ENCODE assay signal across 10 mouse cellular contexts in the genomic region with DNA sequence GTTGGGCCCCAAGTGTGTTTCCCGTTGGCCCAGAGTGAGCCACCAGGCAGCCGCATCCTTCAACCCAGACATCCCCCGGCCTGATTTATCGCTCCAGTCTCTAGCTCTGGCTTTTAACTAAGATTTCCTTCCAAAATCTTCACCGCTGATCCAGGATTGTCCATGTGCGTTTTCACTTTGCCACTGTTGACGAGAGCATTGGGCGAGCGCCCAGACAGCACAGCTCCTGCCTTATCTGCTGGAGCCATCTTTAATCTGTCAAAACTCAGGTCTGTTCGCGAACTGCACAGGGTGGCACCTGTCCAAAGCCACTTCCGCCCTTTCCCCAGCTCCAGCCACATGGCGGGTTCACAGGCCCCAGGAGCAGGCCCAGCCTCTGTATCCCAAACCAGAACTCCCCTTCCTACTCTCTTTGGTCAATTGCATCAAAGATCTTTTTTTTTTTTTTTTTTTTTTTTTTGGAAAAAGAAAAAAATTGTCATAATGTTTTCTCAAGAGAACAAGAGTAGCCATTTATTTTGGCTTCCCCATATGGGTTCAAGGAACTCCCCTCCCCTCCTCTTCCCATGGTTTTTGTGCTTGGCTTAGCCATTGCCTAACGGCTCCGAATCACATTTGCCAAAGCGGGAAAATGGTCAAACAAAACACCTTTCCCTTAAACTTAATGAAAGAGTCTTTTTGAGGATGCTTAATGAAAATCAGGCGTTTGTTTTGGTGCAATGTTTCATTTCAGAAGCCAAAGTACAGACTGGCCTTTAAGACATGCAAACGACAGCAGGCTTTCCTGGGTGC.
DNase-seq lines count a peak whose midpoint lies in the region; ATAC-seq lines count a peak whose summit lies in the region.
"Had no signal": no experiment of that assay in that cellular context is flagged by ENCODE, and none has a peak within 500 bp of the region (broad histone marks: within the 10 kb centered on the region; RNA-seq: fewer than 3 reads in every experiment).

No protein-coding gene starts in this region.

- H3K27me3 ChIP-seq in forebrain, embryonic 14.5 days (replicated peaks; ENCODE audit: control insufficient read depth, insufficient read depth, low read length): no peaks in the 10 kb centered on the region
- peaks cover 15% of the 10 kb centered on the region; the same call in 1 of the 2 replicates for H3K27me3 ChIP-seq in forebrain, embryonic 12.5 days
- H3K27me3 ChIP-seq: liver, embryonic 12.5 days had no signal

- WGBS in forebrain, embryonic 14.5 days: 79% methylated on average over 18 of the region's 18 CpGs
- 90% methylated on average over 18 of the region's 18 CpGs for WGBS in forebrain, embryonic 12.5 days

- H3K9ac ChIP-seq in forebrain, embryonic 14.5 days (ENCODE audit: low read length): no peak overlapping the region
- H3K9ac ChIP-seq in forebrain, embryonic 12.5 days: no peak overlapping the region
- H3K9ac ChIP-seq: liver, embryonic 12.5 days had no signal

- H3K4me2 ChIP-seq in forebrain, embryonic 14.5 days (ENCODE audit: low read length): no peak overlapping the region
- H3K4me2 ChIP-seq in forebrain, embryonic 12.5 days: no peak overlapping the region
- H3K4me2 ChIP-seq: liver, embryonic 12.5 days had no signal

- H3K4me3 ChIP-seq in forebrain, embryonic 14.5 days (ENCODE audit: low read depth, low read length): no peak overlapping the region
- H3K4me3 ChIP-seq in forebrain, embryonic 12.5 days (replicated peaks): no peak overlapping the region
- H3K4me3 ChIP-seq: liver, embryonic 12.5 days; myocyte had no signal

- no peaks in the 10 kb centered on the region for H3K9me3 ChIP-seq in forebrain, embryonic 14.5 days (replicated peaks; ENCODE audit: control insufficient read depth, low read length)
- no peaks in the 10 kb centered on the region for H3K9me3 ChIP-seq in forebrain, embryonic 12.5 days
- H3K9me3 ChIP-seq: liver, embryonic 12.5 days had no signal

- peak; percentile 33 for DNase-seq in forebrain, embryonic 14.5 days (ENCODE audit: low spot score)
- DNase-seq in testis, postnatal 10 days (ENCODE audit: low spot score): peak; percentile 45
- no peak for DNase-seq in testis, postnatal 14 days (ENCODE audit: low spot score)
- peak; percentile 57 for DNase-seq in heart, adult 8-10 months (ENCODE audit: low spot score)
- DNase-seq in urinary bladder, postnatal 36 days (ENCODE audit: low spot score in 2 of 2): peak; percentile 13 to 33
- DNase-seq in B cell, adult 2 months: no peak
- no peak for DNase-seq in natural killer cell, adult 2 months (ENCODE audit: low spot score in 2 of 2)

- 0 out of 2 replicates have a peak, but pooled peaks cover 2% of the 10 kb centered on the region for H3K4me1 ChIP-seq in forebrain, embryonic 14.5 days (ENCODE audit: control insufficient read depth, insufficient read depth, low read length)
- H3K4me1 ChIP-seq in forebrain, embryonic 12.5 days: peaks cover 4% of the 10 kb centered on the region; the same call in 1 of the 2 replicates
- H3K4me1 ChIP-seq: liver, embryonic 12.5 days had no signal

- no peak for ATAC-seq in forebrain, embryonic 14.5 days
- no peak for ATAC-seq in forebrain, embryonic 12.5 days (ENCODE audit: low FRiP score)
- ATAC-seq: liver, embryonic 12.5 days had no signal

- no peaks in the 10 kb centered on the region for H3K36me3 ChIP-seq in forebrain, embryonic 14.5 days (ENCODE audit: control insufficient read depth, insufficient read depth, low read length)
- no peaks in the 10 kb centered on the region for H3K36me3 ChIP-seq in forebrain, embryonic 12.5 days (replicated peaks)
- H3K36me3 ChIP-seq: liver, embryonic 12.5 days had no signal

- no peak overlapping the region for H3K27ac ChIP-seq in forebrain, embryonic 14.5 days (ENCODE audit: low read depth, low read length)
- H3K27ac ChIP-seq in forebrain, embryonic 12.5 days: no peak overlapping the region
- H3K27ac ChIP-seq: liver, embryonic 12.5 days had no signal

Comparison
In these comparisons a context has a peak if more than half of its experiments do, and no peak if none do; other contexts are left out.
1. DNase-seq: peak in forebrain, embryonic 14.5 days (single experiment), testis, postnatal 10 days (single experiment), heart, adult 8-10 months (single experiment) and urinary bladder, postnatal 36 days (2 of 2); none in testis, postnatal 14 days (single experiment), B cell, adult 2 months (0 of 2) and natural killer cell, adult 2 months (0 of 2).